Mouse (Mus musculus) CH12.LX (cell line): ENCODE data around the gene Atp23.

Experiments used
- CHD2 ChIP-seq: IDR thresholded peaks from 2 replicates; pipeline ENCODE4 v1.6.1; 2011; ENCODE audit warnings: low read length, improper control_type of control experiment
- CTCF ChIP-seq, 2 experiments: IDR thresholded peaks in 1 of 2; conservative IDR thresholded peaks in 1 of 2; 2 replicates each; pipeline ENCODE4 v1.5.1; 2011 to 2012; ENCODE audit warnings: low read depth in 2 of 2, low read length in 2 of 2, improper control_type of control experiment in 1 of 2, inconsistent platforms in 1 of 2, mild to moderate bottlenecking in 1 of 2, moderate library complexity in 1 of 2
- EP300 ChIP-seq: IDR thresholded peaks from 2 replicates; pipeline ENCODE4 v1.6.1; 2011; ENCODE audit warnings: low read length, improper control_type of control experiment
- GABPA ChIP-seq: IDR thresholded peaks from 2 replicates; pipeline ENCODE4 v1.6.1; 2012; ENCODE audit warnings: low read depth, low read length, improper control_type of control experiment, inconsistent platforms; ENCODE audit not compliant: insufficient replicate concordance
- MAX ChIP-seq: IDR thresholded peaks from 2 replicates; pipeline ENCODE4 v1.6.1; 2011; ENCODE audit warnings: low read length, improper control_type of control experiment
- TBP ChIP-seq: conservative IDR thresholded peaks from 2 replicates; pipeline ENCODE4 v1.6.1; 2011; ENCODE audit warnings: low read depth, low read length, improper control_type of control experiment
- ZMIZ1 ChIP-seq: IDR thresholded peaks from 2 replicates; pipeline ENCODE4 v1.6.1; 2012; ENCODE audit warnings: low read depth, mild to moderate bottlenecking, inconsistent platforms, low read length, improper control_type of control experiment

DNA sequence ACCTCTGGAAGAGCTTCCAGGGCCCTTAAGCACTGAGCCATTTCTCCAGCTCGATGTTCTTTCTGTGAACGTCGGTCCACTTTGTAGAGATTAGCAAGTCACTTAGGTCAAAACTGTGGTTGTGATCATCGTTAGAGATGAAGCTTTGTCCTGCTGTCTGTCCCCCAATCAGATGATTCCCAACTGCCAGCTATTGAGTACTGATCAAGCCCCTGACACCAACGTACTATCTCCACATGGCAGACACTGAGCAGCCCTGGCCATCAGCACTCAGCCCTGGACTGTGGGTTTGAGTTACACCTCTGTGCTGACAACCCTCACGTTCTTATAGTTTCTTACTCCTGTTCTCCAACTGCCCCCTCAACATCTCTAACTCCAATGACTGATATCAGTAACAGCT is 74.2 kb downstream of the Atp23 start:
- TF ChIP-seq CTCF (conservative IDR thresholded peaks at IDR 0.05 in 1 of 2, IDR thresholded peaks at IDR 0.05 in 1 of 2; ENCODE audit: low read depth in 2 of 2, low read length in 2 of 2) (no peak), GABPA (no peak), EP300 (no peak), TBP (no peak), CHD2 (no peak), ZMIZ1 (no peak), MAX (no peak)
